Mouse (Mus musculus): ENCODE results near the gene Calhm5.

Gene Calhm5

DNA sequence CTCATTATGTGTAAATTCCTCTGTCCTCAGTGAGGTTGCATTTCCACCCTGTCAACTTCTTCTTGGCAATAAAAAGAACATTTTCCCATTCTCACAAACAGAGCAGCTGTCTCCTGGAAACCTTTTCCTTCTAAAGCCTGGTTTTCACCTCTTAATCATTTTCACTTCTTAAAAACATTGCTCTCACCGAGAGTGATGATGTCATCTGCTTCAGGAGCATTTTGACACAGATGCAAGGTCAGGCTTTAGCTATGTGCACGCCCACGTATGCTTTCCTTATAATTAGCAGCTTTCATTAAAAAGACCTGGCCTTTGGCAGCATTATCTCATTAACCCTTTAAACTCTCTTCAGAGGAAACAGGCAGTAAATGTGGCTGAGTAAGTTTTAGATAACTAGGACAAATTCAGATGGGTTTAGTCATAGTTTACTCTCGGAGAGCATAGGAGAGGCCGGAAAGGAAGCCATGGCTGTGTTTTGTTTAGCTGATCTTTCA lies 25.3 kb downstream of the Calhm5 start:
- no peak for DNase-seq (ENCODE audit: low spot score in 2 of 2)

DNA sequence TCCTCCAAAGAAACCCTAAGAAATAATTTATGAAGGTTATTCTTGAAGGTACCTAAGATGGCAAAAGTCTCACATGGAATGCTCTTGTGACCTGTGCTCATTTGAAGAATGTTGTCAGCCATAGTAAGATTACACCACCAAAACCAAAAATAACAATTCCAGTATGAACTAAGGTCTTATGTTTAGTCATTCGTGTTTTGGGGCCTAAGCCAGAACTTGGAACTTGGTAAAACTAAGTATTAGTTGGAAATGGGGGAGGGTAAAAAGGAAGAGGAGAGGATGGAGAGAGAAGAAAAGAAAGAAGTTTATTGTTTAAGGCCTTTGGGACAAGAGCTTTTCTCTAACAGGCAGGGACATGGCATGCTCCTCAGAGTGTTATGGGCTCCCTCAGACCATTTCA lies 26.7 kb downstream of the Calhm5 start:
- DNase-seq (ENCODE audit: low spot score in 2 of 2), result no peak

GRCm38 (mm10) chr10:34066591-34066990 lies 29.7 kb downstream of the Calhm5 start:
- DNase-seq (ENCODE audit: low spot score in 2 of 2), result no peak

GRCm38 (mm10) chr10:34053987-34054386 lies 42.3 kb downstream of the Calhm5 start:
- DNase-seq (ENCODE audit: low spot score in 2 of 2), result no peak

- DNase-seq (ENCODE audit: low spot score in 2 of 2), result no peak
Observed at GRCm38 (mm10) chr10:34044210-34044609, 52.1 kb downstream of the Calhm5 start, which contains the start of gene Calhm4. Gene Calhm4 (minus strand): TSS chr10:34044310.
